19 mouse cellular contexts compared by ENCODE assay signal in the genomic region with DNA sequence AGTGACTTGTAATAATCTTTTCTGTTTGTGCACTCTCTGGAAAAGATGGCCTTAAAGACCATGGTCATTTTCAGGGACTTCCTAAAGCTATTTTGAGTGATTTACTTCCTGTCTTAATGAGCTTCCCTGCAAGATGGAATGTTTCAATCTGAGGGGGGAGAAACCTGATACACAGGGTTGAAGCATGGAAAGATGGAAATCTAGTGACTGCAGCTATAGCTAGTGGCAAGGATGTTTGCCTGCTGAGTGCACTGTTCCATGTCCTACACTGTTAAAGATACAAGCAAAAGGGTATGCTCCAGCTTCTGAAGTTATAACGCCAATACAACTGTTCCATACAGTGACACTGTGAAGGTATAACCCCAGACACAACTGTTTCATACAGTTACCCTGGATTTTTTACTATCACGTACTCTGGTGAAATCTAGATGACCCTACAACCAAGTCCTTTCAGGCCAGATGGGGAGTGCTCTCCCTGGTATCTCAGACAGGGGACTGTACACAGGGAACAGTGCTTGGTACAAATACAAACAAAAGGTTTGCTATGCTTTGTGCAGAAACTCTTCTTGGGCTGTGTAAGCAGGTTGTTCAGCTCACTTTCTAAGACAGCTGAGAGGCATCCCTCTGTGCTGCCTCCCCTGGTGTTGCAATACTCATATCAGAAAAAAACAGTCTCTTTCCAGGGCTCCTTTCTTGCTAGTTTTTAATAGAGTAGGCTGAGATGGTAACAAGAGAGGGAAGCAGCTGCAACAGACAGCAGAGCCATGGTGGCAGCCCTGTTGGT.
DNase-seq lines count a peak whose midpoint lies in the region; ATAC-seq and TF ChIP-seq lines count a peak whose summit lies in the region.
"Had no signal": no experiment of that assay in that cellular context is flagged by ENCODE, and none has a peak within 500 bp of the region (broad histone marks: within the 10 kb centered on the region; RNA-seq: fewer than 3 reads in every experiment).

No protein-coding gene starts in this region.

- no peaks in the 10 kb centered on the region for H3K27me3 ChIP-seq in heart, adult 2 months (ENCODE audit: control insufficient read depth, insufficient read depth, low read length)
- H3K27me3 ChIP-seq in heart, embryonic 12.5 days (replicated peaks) = no peaks in the 10 kb centered on the region
- H3K27me3 ChIP-seq in kidney, postnatal 0 days (ENCODE audit: insufficient read depth, low read length) = no peaks in the 10 kb centered on the region
- H3K27me3 ChIP-seq in midbrain, embryonic 10.5 days (ENCODE audit: low read depth, poor library complexity, severe bottlenecking) = no peaks in the 10 kb centered on the region
- no peaks in the 10 kb centered on the region for H3K27me3 ChIP-seq in midbrain, embryonic 15.5 days (replicated peaks)
- H3K27me3 ChIP-seq: embryonic facial prominence, embryonic 12.5 days; hindbrain, embryonic 12.5 days; limb, embryonic 13.5 days; liver, embryonic 12.5 days had no signal

- TF ChIP-seq EP300 in heart, adult 2 months (IDR thresholded peaks at IDR 0.05; ENCODE audit: insufficient read depth, low read depth, low read length) = no peak

- no peaks in the 10 kb centered on the region for H3K36me3 ChIP-seq in heart, adult 2 months (ENCODE audit: control insufficient read depth, insufficient read depth, low read length)
- no peaks in the 10 kb centered on the region for H3K36me3 ChIP-seq in heart, embryonic 12.5 days
- H3K36me3 ChIP-seq in kidney, postnatal 0 days (ENCODE audit: insufficient read depth, low read length) = no peaks in the 10 kb centered on the region
- no peaks in the 10 kb centered on the region for H3K36me3 ChIP-seq in midbrain, embryonic 10.5 days
- no peaks in the 10 kb centered on the region for H3K36me3 ChIP-seq in midbrain, embryonic 15.5 days (replicated peaks)
- H3K36me3 ChIP-seq: embryonic facial prominence, embryonic 12.5 days; hindbrain, embryonic 12.5 days; limb, embryonic 13.5 days; liver, embryonic 12.5 days had no signal

- no peak for TF ChIP-seq CTCF in heart, adult 2 months (IDR thresholded peaks at IDR 0.05)
- no peak for TF ChIP-seq CTCF in kidney, postnatal 0 days (IDR thresholded peaks at IDR 0.05; ENCODE audit: low read depth)

- H3K27ac ChIP-seq in heart, adult 2 months = peak overlapping the region; percentile 18; the same call in 1 of the 2 replicates
- no peak overlapping the region for H3K27ac ChIP-seq in heart, embryonic 12.5 days (ENCODE audit: poor library complexity, severe bottlenecking)
- H3K27ac ChIP-seq in kidney, postnatal 0 days = no peak overlapping the region
- 0 out of 2 replicates have a peak overlapping the region, but pooled peaks have one; percentile 2 for H3K27ac ChIP-seq in midbrain, embryonic 10.5 days (replicated peaks)
- H3K27ac ChIP-seq in midbrain, embryonic 15.5 days = no peak overlapping the region
- H3K27ac ChIP-seq: embryonic facial prominence, embryonic 12.5 days; hindbrain, embryonic 12.5 days; limb, embryonic 13.5 days; liver, embryonic 12.5 days; macrophage had no signal

- intact Hi-C loops in heart, adult 2 months (cut with DNase I) = loop anchor here (5.0 kb wide), 2 partner anchors 33 to 98 kb away; no protein-coding TSS in a partner anchor

- no peak overlapping the region for H3K4me3 ChIP-seq in heart, adult 2 months
- no peak overlapping the region for H3K4me3 ChIP-seq in heart, embryonic 12.5 days
- no peak overlapping the region for H3K4me3 ChIP-seq in kidney, postnatal 0 days (replicated peaks; ENCODE audit: low read depth, low read length)
- H3K4me3 ChIP-seq in midbrain, embryonic 10.5 days = no peak overlapping the region
- no peak overlapping the region for H3K4me3 ChIP-seq in midbrain, embryonic 15.5 days
- H3K4me3 ChIP-seq: embryonic facial prominence, embryonic 12.5 days; hindbrain, embryonic 12.5 days; limb, embryonic 13.5 days; liver, embryonic 12.5 days had no signal

- H3K9me3 ChIP-seq in heart, embryonic 12.5 days (replicated peaks) = no peaks in the 10 kb centered on the region
- no peaks in the 10 kb centered on the region for H3K9me3 ChIP-seq in kidney, postnatal 0 days (replicated peaks; ENCODE audit: low read length)
- H3K9me3 ChIP-seq in midbrain, embryonic 10.5 days (replicated peaks) = no peaks in the 10 kb centered on the region
- H3K9me3 ChIP-seq in midbrain, embryonic 15.5 days = no peaks in the 10 kb centered on the region
- H3K9me3 ChIP-seq: embryonic facial prominence, embryonic 12.5 days; hindbrain, embryonic 12.5 days; limb, embryonic 13.5 days; liver, embryonic 12.5 days had no signal

- no peak for TF ChIP-seq POLR2A in heart, adult 2 months (IDR thresholded peaks at IDR 0.05; ENCODE audit: insufficient read depth, low read depth, low read length)

- no peak for DNase-seq in heart, adult 2 months
- peak; percentile 64 for DNase-seq in kidney, postnatal 0 days (ENCODE audit: low spot score)
- DNase-seq in kidney, adult 8-10 months = no peak
- DNase-seq in midbrain, embryonic 10.5 days (ENCODE audit: low spot score) = no peak
- no peak for DNase-seq in right cerebral cortex, postnatal 4 days
- DNase-seq: cerebellum, adult 11 months; cerebellum, adult 9-11 months; forebrain, postnatal 0 days; gastrocnemius, postnatal 36 days; kidney, adult 2 months; layer of hippocampus, adult 9-11 months had no signal

- 86% methylated on average over 2 of the region's 2 CpGs for WGBS in heart, adult 2 months
- 65% methylated on average over 2 of the region's 2 CpGs for WGBS in heart, embryonic 12.5 days
- 38% methylated on average over 2 of the region's 2 CpGs for WGBS in kidney, postnatal 0 days
- 82% methylated on average over 2 of the region's 2 CpGs for WGBS in midbrain, embryonic 10.5 days
- WGBS in midbrain, embryonic 15.5 days = 92% methylated on average over 2 of the region's 2 CpGs

- peaks cover 6% of the 10 kb centered on the region for H3K4me1 ChIP-seq in heart, adult 2 months (ENCODE audit: control insufficient read depth, insufficient read depth, low read length)
- peaks cover 9% of the 10 kb centered on the region; the same call in 1 of the 2 replicates for H3K4me1 ChIP-seq in heart, embryonic 12.5 days (replicated peaks)
- H3K4me1 ChIP-seq in kidney, postnatal 0 days (replicated peaks; ENCODE audit: insufficient read depth, low read length) = no peaks in the 10 kb centered on the region
- H3K4me1 ChIP-seq in midbrain, embryonic 10.5 days = peaks cover 7% of the 10 kb centered on the region; the same call in 1 of the 2 replicates
- H3K4me1 ChIP-seq in midbrain, embryonic 15.5 days = no peaks in the 10 kb centered on the region
- H3K4me1 ChIP-seq: hindbrain, embryonic 12.5 days; liver, embryonic 12.5 days had no signal

- no peak for ATAC-seq in heart, embryonic 12.5 days (ENCODE audit: insufficient number of reproducible peaks, low FRiP score)
- peak; percentile 52; the same call in 1 of the 2 replicates for ATAC-seq in kidney, postnatal 0 days (replicated peaks; ENCODE audit: low FRiP score, low read depth)
- ATAC-seq in midbrain, embryonic 15.5 days (replicated peaks) = no peak
- ATAC-seq: forebrain, postnatal 0 days; liver, embryonic 12.5 days had no signal

- no peak overlapping the region for H3K4me2 ChIP-seq in heart, embryonic 12.5 days
- H3K4me2 ChIP-seq in kidney, postnatal 0 days (ENCODE audit: low read length) = no peak overlapping the region
- no peak overlapping the region for H3K4me2 ChIP-seq in midbrain, embryonic 15.5 days
- H3K4me2 ChIP-seq: embryonic facial prominence, embryonic 12.5 days; heart, embryonic 11.5 days; hindbrain, embryonic 12.5 days; limb, embryonic 13.5 days; liver, embryonic 12.5 days had no signal

- H3K9ac ChIP-seq in heart, adult 2 months (ENCODE audit: low read depth, low read length) = no peak overlapping the region
- H3K9ac ChIP-seq in heart, embryonic 12.5 days = no peak overlapping the region
- H3K9ac ChIP-seq in kidney, postnatal 0 days (ENCODE audit: low read depth, low read length) = no peak overlapping the region
- H3K9ac ChIP-seq in midbrain, embryonic 15.5 days = no peak overlapping the region
- H3K9ac ChIP-seq: embryonic facial prominence, embryonic 12.5 days; forebrain, postnatal 0 days; hindbrain, embryonic 12.5 days; limb, embryonic 13.5 days; liver, embryonic 12.5 days had no signal

- no peaks in the 10 kb centered on the region for H3K79me2 ChIP-seq in heart, adult 2 months (replicated peaks; ENCODE audit: control insufficient read depth, insufficient read depth, low read length)

Comparison
In these comparisons a context has a peak if more than half of its experiments do, and no peak if none do; other contexts are left out.
1. H3K27ac ChIP-seq: peak in heart, adult 2 months (single experiment) and midbrain, embryonic 10.5 days (single experiment); none in heart, embryonic 12.5 days (single experiment), kidney, postnatal 0 days (single experiment) and midbrain, embryonic 15.5 days (single experiment).